Mouse (Mus musculus): Measurements from ENCODE around the gene Cdh18.

- no peak for TF ChIP-seq POLR2A (IDR thresholded peaks at IDR 0.05; ENCODE audit: borderline replicate concordance, control insufficient read depth, low read depth, low read length)
- TF ChIP-seq CTCF (IDR thresholded peaks at IDR 0.05; ENCODE audit: control insufficient read depth, insufficient read depth, low read length): no peak
Measured at GRCm38 (mm10) chr15:23134950-23135715, 586.3 kb downstream of the Cdh18 start.
